Mouse (Mus musculus) embryonic facial prominence, embryonic 14.5 days (tissue): Measurements from ENCODE around the gene Ttc7. TPM values are rescaled to one million over a fixed set of nuclear protein-coding genes. Genes with fewer than 3 reads are reported as not detected.
A peak's percentile ranks its signal among the peaks of the same experiment; 100 is the strongest.

ENCODE experiments used
- ATAC-seq: fragments of 200-750 bp; cut with Nextera tagmentation; 2 replicates; pipeline ENCODE4 v1.8.0; 2017; ENCODE audit warnings: low read depth, moderate number of reproducible peaks, moderate TSS enrichment
- DNase-seq: peaks from one replicate; pipeline ENCODE4 v3.0.0-alpha.2; 2015; ENCODE audit warnings: low spot score
- H3K27ac ChIP-seq: fragments of 300-500 bp; sonication (generic); replicated peaks from 2 replicates; pipeline ENCODE4 v1.5.1; 2014; ENCODE audit warnings: low read depth, mild to moderate bottlenecking, low read length, moderate library complexity
- H3K27me3 ChIP-seq: fragments of 300-500 bp; sonication (generic); replicated peaks from 2 replicates; pipeline ENCODE4 v1.6.1; 2014; ENCODE audit warnings: low read length; ENCODE audit not compliant: control insufficient read depth, insufficient read depth
- H3K36me3 ChIP-seq: fragments of 300-500 bp; sonication (generic); 2 replicates; pipeline ENCODE4 v1.6.1; 2014; ENCODE audit warnings: low read length, mixed read lengths; ENCODE audit not compliant: control insufficient read depth, insufficient read depth
- H3K4me1 ChIP-seq: fragments of 300-500 bp; sonication (generic); 2 replicates; pipeline ENCODE4 v1.6.1; 2014; ENCODE audit warnings: antibody characterized with exemption, low read length; ENCODE audit not compliant: control insufficient read depth, insufficient read depth
- H3K4me2 ChIP-seq: fragments of 300-500 bp; sonication (generic); 2 replicates; pipeline ENCODE4 v1.6.1; 2014; ENCODE audit warnings: low read depth, mild to moderate bottlenecking, low read length, moderate library complexity, mixed read lengths
- H3K4me3 ChIP-seq: fragments of 300-500 bp; sonication (generic); 2 replicates; pipeline ENCODE4 v1.5.1; 2014; ENCODE audit warnings: low read depth, mild to moderate bottlenecking, low read length
- H3K9ac ChIP-seq: fragments of 300-500 bp; sonication (generic); 2 replicates; pipeline ENCODE4 v1.6.1; 2014; ENCODE audit warnings: low read depth, mild to moderate bottlenecking, low read length, moderate library complexity, mixed read lengths
- H3K9me3 ChIP-seq: fragments of 300-500 bp; sonication (generic); 2 replicates; pipeline ENCODE4 v1.6.1; 2016; ENCODE audit warnings: low read length; ENCODE audit not compliant: control insufficient read depth
- WGBS: fragments of 180-500 bp; shearing (Covaris S2); extraction: QIAGEN DNeasy Blood & Tissue Kit; methylation state at CpG from one replicate; pipeline ENCODE4 v1.1.7; 2014; 5-methylcytosine and 5-hydroxymethylcytosine counted together
- polyA plus RNA-seq: library from polyadenylated mRNA; unstranded; fragments of >200 nt; fragmentation: Nextera tagmentation; extraction: Ambion mirVana; gene quantifications from 2 replicates; pipeline ENCODE4 v1.2.1, GENCODE M21; 2014

Ttc7 gene
- polyA plus RNA-seq, 1 experiment from 2014 or later: 10.2 TPM

DNA sequence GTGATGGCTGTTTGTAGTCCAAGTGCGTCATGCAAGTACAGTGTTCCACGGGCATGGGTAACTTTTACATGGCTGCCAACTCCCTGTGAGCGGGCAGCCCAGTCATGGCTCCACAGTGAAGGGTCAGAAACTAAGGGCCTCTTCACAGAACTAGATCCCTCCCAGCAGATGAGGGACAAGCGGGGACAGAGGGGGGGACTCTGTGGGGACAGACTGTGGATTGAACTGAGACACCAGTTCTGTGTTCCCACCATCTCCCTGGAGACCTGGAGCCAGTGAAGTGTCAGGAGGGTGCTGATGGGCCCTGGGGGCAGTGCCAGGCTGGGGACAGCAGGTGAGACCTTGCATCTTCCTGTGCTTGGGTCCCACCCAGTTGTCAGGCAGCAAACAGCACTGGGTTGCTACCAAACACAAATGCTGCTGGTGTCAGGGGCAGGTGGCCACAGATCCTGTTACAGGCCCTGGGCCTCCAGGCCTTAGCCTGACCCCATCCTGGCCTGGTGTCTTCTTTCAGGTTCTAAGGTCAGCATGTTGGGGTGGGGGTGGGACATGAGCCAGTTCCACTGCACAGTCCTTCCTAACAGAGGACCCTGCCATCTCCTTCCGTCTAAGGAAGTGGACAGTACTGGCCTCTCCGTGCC lies 94.3 kb downstream of the Ttc7 start:
- ATAC-seq: peak; percentile 31
- Histone ChIP-seq H3K9me3 (no peaks in the 10 kb centered on the region), H3K36me3 (no peaks in the 10 kb centered on the region), H3K9ac (peak overlapping the region; percentile 5; the same call in 1 of the 2 replicates), H3K4me1 (peaks cover 42% of the 10 kb centered on the region), H3K4me2 (no peak overlapping the region), H3K4me3 (no peak overlapping the region), H3K27me3 (no peaks in the 10 kb centered on the region), H3K27ac (peak overlapping the region; percentile 65)
- no peak for DNase-seq
- WGBS: 75% methylated on average over 6 of the region's 6 CpGs

DNA sequence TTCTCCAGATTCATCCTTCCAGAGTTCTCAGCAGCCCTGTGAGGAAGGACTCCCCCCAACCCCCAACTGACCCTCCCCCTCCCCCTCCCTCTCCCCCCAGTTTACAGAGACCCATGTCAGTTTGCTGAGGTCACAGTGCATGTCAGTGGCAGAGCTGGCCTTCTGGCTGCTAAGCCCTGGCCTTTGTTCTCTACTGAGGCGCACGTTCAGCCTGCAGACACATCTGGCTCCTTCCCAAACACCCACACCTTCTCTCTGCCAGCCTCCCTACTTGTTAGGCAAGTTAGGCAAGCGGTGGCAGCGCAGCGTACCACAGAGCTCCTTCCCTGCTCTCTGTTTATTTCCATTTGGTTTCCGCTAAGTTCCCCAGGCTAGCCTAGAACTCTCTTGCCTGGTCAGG lies 94.8 kb downstream of the Ttc7 start:
- peak; percentile 35; the same call in 1 of the 2 replicates for ATAC-seq

DNA sequence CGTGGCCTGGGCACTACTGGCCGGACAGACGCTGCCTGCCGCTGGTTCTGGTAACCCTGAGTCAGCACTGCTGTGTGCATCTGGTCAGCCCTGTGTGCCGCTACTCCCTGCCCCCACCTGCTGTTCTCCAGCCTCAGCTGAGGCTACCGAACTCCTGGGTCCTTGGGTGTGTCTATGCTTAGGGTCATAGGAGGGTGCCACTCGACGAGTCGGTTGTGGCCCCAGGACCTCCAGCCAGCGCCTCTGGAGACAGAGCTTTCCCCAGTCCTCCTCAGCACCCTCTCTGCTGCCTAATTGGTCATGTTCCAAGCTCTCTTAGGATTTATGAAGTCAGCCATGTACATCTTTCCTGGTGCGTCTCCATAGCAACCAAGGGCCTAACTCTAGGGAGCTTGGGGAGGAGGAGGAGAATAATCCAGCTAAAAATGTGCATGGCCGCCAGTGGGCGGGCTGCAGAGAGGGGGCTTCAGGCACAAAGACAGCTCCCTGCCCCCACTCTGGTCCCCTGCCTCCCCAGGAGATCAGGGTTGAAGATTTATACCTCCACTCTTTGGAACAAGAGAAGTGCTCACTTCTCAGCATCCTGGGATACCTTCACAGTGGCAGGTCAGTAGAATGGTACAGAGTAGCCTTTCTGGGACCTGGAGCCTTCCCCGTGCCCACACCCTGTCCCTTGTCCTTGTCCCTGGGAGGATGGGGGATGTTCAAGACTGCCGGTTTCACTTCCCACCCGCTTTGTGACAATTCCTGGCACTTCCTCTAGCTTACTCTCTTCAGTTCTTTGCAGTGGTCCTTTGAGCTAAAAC lies 95.9 kb downstream of the Ttc7 start:
- Histone ChIP-seq H3K4me2 (no peak overlapping the region), H3K4me3 (no peak overlapping the region), H3K4me1 (peaks cover 38% of the 10 kb centered on the region), H3K27ac (0 out of 2 replicates have a peak overlapping the region, but pooled peaks have one; percentile 29), H3K36me3 (no peaks in the 10 kb centered on the region), H3K9ac (no peak overlapping the region), H3K9me3 (no peaks in the 10 kb centered on the region), H3K27me3 (no peaks in the 10 kb centered on the region)
- peak; percentile 81 for DNase-seq
- ATAC-seq: peak; percentile 34
- WGBS: 52% methylated on average over 15 of the region's 16 CpGs

More for the DNA sequence above, 94.8 kb downstream of the Ttc7 start:
- Histone ChIP-seq H3K36me3 (no peaks in the 10 kb centered on the region), H3K4me3 (no peak overlapping the region), H3K4me2 (no peak overlapping the region), H3K27me3 (no peaks in the 10 kb centered on the region), H3K9me3 (no peaks in the 10 kb centered on the region), H3K27ac (peak overlapping the region; percentile 29), H3K9ac (no peak overlapping the region), H3K4me1 (peaks cover 38% of the 10 kb centered on the region)
- peak; percentile 87 for DNase-seq
- WGBS: 45% methylated on average over 6 of the region's 6 CpGs

DNA sequence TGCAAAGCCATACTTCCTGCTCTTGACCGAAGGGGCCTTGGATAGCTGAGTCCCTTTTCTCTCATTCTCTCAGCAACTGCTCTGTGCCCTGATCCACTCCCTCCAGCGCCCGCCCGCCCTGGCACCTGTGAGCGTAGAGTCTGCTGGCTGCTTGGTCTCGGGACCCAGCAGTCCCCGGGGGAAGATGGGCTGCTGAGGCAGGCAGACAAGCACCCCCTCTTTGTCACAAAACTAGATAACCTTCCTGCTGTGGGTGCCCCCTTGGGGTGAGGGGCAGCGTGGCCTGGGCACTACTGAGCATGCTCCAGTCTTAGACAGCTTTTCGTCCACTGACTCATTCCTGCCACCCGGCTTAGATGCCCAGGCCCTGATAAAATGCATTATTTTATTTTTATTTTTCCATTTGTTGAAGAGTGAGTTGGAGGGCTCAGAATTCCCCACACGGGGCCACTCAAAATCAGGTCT lies 96.5 kb downstream of the Ttc7 start:
- H3K4me2 ChIP-seq: no peak overlapping the region
- no peak overlapping the region for H3K4me3 ChIP-seq
- ATAC-seq: no peak
- no peak overlapping the region for H3K9ac ChIP-seq
- WGBS: 77% methylated on average over 11 of the region's 11 CpGs
- peaks cover 38% of the 10 kb centered on the region for H3K4me1 ChIP-seq
- H3K27me3 ChIP-seq: no peaks in the 10 kb centered on the region
- no peak overlapping the region for H3K27ac ChIP-seq
- no peaks in the 10 kb centered on the region for H3K36me3 ChIP-seq
- DNase-seq: no peak
- H3K9me3 ChIP-seq: no peaks in the 10 kb centered on the region

DNA sequence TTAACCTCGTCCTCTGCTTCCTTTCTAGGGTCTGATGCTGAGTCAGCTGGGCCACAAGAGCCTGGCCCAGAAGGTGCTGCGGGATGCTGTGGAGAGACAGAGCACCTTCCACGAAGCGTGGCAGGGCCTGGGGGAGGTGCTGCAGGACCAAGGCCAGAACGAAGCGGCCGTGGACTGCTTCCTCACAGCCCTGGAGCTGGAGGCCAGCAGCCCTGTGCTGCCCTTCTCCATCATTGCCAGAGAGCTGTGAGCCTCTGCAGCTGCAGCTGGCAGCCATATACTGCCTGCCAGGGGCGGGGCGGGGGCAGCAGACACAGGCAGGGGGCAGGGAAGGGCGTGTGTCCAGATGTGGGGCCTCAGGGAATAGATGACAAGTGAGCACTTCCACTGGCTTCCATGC lies 97.1 kb downstream of the Ttc7 start:
- H3K9ac ChIP-seq: no peak overlapping the region
- no peaks in the 10 kb centered on the region for H3K27me3 ChIP-seq
- H3K4me2 ChIP-seq: no peak overlapping the region
- no peak for ATAC-seq
- peaks cover 38% of the 10 kb centered on the region for H3K4me1 ChIP-seq
- H3K27ac ChIP-seq: no peak overlapping the region
- H3K9me3 ChIP-seq: no peaks in the 10 kb centered on the region
- no peaks in the 10 kb centered on the region for H3K36me3 ChIP-seq
- 38% methylated on average over 4 of the region's 10 CpGs for WGBS
- no peak overlapping the region for H3K4me3 ChIP-seq
- DNase-seq: peak; percentile 29

DNA sequence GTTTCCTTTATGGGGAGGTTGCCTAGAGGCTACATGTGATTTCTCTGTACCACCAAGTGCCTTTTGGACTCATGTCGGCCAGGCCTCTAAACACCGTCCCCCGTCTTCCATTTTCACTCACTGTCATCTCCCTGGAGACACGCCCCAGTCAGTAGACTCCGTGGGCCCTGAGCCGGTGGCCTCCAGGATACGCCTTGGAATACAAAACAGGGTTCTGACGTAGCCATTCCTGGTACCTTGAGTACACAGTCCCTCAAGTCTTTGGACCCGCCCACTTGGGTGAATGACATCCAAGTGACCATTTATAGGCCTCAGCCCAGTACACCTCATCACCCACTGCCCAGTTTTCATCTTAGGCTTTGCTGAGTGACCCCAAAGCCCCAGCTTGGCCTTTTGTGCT lies 98.0 kb downstream of the Ttc7 start:
- Histone ChIP-seq H3K4me3 (no peak overlapping the region), H3K9me3 (no peaks in the 10 kb centered on the region), H3K27ac (no peak overlapping the region), H3K27me3 (no peaks in the 10 kb centered on the region), H3K9ac (no peak overlapping the region), H3K36me3 (no peaks in the 10 kb centered on the region), H3K4me1 (peaks cover 36% of the 10 kb centered on the region), H3K4me2 (no peak overlapping the region)
- no peak for ATAC-seq
- no peak for DNase-seq
- WGBS: 87% methylated on average over 9 of the region's 9 CpGs

DNA sequence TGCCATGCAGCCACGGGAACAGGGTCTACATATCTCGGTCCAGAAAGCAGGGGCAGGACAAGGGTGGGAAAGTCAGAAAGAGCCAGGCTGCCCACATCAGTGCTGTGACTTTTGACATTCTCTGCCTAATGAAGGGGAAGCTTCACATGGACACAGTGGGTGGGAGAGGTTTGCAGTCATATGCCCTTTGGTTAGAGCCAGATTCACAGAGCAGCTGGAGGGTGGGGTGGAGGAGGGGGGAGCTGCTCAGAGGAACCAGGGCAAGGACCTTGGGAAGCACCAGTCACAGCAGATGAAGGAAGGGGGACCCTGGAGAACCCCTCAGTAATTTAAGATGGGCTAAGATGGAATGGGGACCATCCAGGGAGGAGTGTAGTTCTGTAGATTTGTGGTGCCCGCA lies 103.1 kb downstream of the Ttc7 start:
- Histone ChIP-seq H3K27me3 (no peaks in the 10 kb centered on the region), H3K36me3 (no peaks in the 10 kb centered on the region), H3K27ac (no peak overlapping the region), H3K9ac (no peak overlapping the region), H3K4me3 (no peak overlapping the region), H3K9me3 (no peaks in the 10 kb centered on the region), H3K4me1 (no peaks in the 10 kb centered on the region), H3K4me2 (no peak overlapping the region)
- 80% methylated on average over 3 of the region's 3 CpGs for WGBS
- ATAC-seq: no peak
- DNase-seq: no peak

DNA sequence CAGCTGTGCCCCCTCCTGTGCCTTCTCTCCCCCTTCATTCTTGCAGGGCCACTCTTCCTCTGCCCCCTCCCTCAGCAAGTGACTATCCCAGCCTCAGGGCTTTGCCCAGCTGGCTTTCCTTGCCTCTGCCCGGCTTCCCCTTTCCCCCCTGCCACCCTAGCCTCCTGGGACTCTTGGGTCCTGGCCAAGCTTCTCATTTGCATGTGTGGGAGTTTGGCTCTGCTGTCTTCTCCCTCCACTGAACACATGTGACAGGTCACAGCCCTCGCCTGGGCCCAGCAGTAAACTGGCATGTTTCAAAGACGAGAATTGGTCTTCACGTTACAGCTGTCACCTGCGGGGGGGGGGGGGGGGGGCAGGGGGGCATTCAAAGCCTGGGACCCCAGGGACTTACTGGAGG lies 104.4 kb downstream of the Ttc7 start:
- WGBS: 23% methylated on average over 4 of the region's 5 CpGs
- no peak overlapping the region for H3K4me2 ChIP-seq
- peak; percentile 50 for DNase-seq
- H3K4me3 ChIP-seq: no peak overlapping the region
- H3K9me3 ChIP-seq: no peaks in the 10 kb centered on the region
- H3K36me3 ChIP-seq: no peaks in the 10 kb centered on the region
- peak; percentile 37; the same call in 1 of the 2 replicates for ATAC-seq
- H3K27ac ChIP-seq: no peak overlapping the region
- H3K9ac ChIP-seq: no peak overlapping the region
- no peaks in the 10 kb centered on the region for H3K27me3 ChIP-seq
- H3K4me1 ChIP-seq: no peaks in the 10 kb centered on the region
